Mouse (Mus musculus) macrophage (primary cell): ENCODE measurements around the gene Gm16181. TPM values are rescaled to one million over a fixed set of nuclear protein-coding genes. Genes with fewer than 3 reads are reported as not detected.
A peak's percentile ranks its signal among the peaks of the same experiment; 100 is the strongest.

Source experiments
- H3K27ac ChIP-seq: fragments of 350-480 bp; formaldehyde crosslinking; 2 replicates; pipeline ENCODE4 v1.9.0; 2021
- H3K36me3 ChIP-seq: fragments of 350-480 bp; formaldehyde crosslinking; 2 replicates; pipeline ENCODE4 v1.9.0; 2021; ENCODE audit errors: inconsistent target
- H3K4me3 ChIP-seq: fragments of 350-480 bp; formaldehyde crosslinking; 2 replicates; pipeline ENCODE4 v1.9.0; 2021; ENCODE audit errors: inconsistent target
- H3K79me2 ChIP-seq: fragments of 350-480 bp; formaldehyde crosslinking; 2 replicates; pipeline ENCODE4 v1.9.0; 2021; ENCODE audit errors: inconsistent target
- WGBS: methylation state at CpG from one replicate; pipeline ENCODE4 v1.1.7; 2026; ENCODE audit warnings: inconsistent platforms; ENCODE audit not compliant: missing documents; 5-methylcytosine and 5-hydroxymethylcytosine counted together
- polyA plus RNA-seq: library from polyadenylated mRNA; stranded (reverse); fragments of 250-400 nt; gene quantifications from 3 replicates; pipeline ENCODE4 v1.2.4, GENCODE M21; 2018; ENCODE audit warnings: inconsistent platforms

Gm16181 gene
- polyA plus RNA-seq, 1 experiment from 2014 or later = not detected

GRCm38 (mm10) chr17:35243086-35243485, 22.5 kb downstream of the Gm16181 start:
- Histone ChIP-seq H3K79me2 (peaks cover 60% of the 10 kb centered on the region), H3K4me3 (peak overlapping the region; percentile 87), H3K36me3 (peaks cover 32% of the 10 kb centered on the region), H3K27ac (peak overlapping the region; percentile 93)
- WGBS = 2% methylated on average over 16 of the region's 16 CpGs

DNA sequence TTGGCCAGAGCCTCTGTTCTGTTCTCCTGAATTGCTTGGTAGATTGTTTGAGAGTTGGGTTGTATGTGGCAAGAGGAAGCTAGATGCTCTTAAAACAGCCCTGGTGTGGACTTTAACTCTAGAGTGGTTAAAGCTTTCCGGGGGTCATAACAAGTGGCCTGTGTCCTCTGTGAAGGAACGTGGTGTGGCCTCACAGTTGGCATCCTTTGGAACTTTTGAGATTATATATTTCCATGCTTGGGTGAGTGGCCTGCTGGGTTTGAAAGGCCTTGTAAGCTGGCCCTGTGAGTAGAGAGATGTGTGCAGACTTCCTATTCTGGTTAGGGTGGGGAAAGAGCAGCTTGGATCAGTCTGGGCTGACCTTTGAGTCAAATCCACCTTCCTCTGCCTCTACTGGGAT, 24.4 kb downstream of the Gm16181 start:
- H3K27ac ChIP-seq = peak overlapping the region; percentile 93
- no peak overlapping the region for H3K4me3 ChIP-seq
- peaks cover 78% of the 10 kb centered on the region for H3K79me2 ChIP-seq
- H3K36me3 ChIP-seq = peaks cover 52% of the 10 kb centered on the region
- 53% methylated on average over 2 of the region's 2 CpGs for WGBS

DNA sequence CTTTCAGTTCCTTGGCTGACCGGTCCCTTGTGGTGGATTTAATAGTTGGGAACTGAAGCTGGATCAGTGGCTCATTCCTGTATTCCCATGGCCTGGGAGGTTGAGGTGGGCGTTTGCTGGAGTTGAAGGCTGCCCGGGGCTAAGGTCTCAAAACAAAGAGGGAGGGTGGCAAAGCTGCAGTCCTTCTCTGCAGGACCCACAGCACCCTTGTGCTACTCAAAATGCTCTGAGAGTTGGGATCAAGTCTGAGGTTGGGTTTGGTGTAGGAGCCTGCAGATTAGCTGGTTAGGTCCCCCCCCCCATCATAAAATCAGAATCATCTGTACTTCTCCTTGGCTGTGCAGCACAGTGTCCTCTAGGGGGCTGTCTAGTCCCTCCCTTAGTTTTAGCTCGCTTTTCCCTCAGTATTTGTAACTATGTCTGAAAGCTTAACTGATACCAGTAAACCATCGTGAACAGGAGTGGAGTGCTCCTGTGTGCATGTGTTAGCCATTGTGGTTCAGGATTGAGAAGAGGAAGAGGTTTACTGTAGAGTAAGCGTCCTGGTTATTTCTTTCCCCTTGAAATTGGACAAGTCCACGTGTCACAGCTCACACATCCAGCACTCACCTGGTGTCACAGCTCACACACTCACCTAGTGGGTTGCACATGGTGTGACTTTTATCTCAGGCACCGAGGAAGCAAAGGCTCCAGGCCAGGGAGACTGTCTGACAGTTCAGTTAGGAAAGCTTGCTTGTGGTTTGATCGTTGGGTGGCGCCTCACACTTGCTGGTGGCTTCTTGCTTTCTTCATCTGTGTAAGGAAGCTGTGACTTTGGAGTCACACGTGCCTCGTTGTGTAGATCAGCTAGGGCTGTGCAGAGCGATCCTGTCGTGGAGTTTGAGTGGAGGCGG, 25.3 kb downstream of the Gm16181 start:
- WGBS = 46% methylated on average over 15 of the region's 15 CpGs
- Histone ChIP-seq H3K27ac (peak overlapping the region; percentile 93; the same call in 1 of the 2 replicates), H3K4me3 (no peak overlapping the region), H3K36me3 (peaks cover 61% of the 10 kb centered on the region), H3K79me2 (peaks cover 84% of the 10 kb centered on the region)

GRCm38 (mm10) chr17:35247144-35247543, 26.5 kb downstream of the Gm16181 start:
- WGBS = 86% methylated on average over 7 of the region's 7 CpGs
- Histone ChIP-seq H3K27ac (no peak overlapping the region), H3K36me3 (peaks cover 70% of the 10 kb centered on the region), H3K4me3 (no peak overlapping the region), H3K79me2 (peaks cover 84% of the 10 kb centered on the region)

- H3K36me3 ChIP-seq = peaks cover 84% of the 10 kb centered on the region
- H3K27ac ChIP-seq = no peak overlapping the region
- no peak overlapping the region for H3K4me3 ChIP-seq
- 94% methylated on average over 14 of the region's 14 CpGs for WGBS
- H3K79me2 ChIP-seq = peaks cover 65% of the 10 kb centered on the region
Observed at GRCm38 (mm10) chr17:35248986-35249385, 28.4 kb downstream of the Gm16181 start.

DNA sequence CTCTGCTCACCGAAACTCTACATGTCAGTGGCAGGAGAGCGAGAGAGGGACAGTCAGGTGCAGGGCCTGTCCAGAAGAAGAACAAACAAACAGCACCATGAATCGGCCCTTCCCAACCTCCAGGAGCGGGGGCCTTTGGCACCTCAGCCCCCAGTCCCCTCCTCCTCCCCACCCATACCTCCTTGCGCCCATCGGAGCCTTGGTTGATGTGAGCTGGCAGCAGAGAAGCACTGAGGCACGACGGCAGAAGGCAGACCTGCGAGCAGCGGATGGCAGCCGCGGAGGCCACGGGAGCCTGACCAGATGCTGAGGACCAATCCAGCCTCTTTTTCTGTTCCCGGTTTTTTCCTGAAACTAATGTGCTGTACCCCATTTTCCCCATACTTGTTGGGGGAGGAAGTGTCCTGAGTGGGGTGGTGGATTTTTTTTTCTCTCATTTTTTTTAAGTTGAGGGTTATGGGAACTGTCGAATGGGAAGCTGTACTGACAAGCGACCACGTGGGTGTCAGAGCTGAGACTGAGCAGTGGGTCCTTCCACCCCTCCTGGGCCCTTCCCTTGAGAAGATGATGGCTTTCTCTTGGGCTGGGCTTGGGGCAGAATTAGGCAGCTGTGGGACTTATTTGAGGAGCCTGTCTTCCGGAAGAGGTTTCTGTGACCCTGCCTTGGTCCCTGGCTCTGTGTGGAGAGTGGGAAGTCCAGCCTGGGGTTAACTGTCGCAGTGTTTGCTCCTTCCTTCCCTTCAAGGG, 29.0 kb downstream of the Gm16181 start:
- Histone ChIP-seq H3K27ac (no peak overlapping the region), H3K4me3 (no peak overlapping the region), H3K36me3 (peaks cover 78% of the 10 kb centered on the region), H3K79me2 (peaks cover 59% of the 10 kb centered on the region)
- WGBS = 84% methylated on average over 17 of the region's 19 CpGs

GRCm38 (mm10) chr17:35250348-35251120, 29.9 kb downstream of the Gm16181 start:
- peaks cover 76% of the 10 kb centered on the region for H3K36me3 ChIP-seq
- WGBS = 92% methylated on average over 3 of the region's 3 CpGs
- H3K27ac ChIP-seq = no peak overlapping the region
- H3K4me3 ChIP-seq = no peak overlapping the region
- peaks cover 50% of the 10 kb centered on the region for H3K79me2 ChIP-seq

DNA sequence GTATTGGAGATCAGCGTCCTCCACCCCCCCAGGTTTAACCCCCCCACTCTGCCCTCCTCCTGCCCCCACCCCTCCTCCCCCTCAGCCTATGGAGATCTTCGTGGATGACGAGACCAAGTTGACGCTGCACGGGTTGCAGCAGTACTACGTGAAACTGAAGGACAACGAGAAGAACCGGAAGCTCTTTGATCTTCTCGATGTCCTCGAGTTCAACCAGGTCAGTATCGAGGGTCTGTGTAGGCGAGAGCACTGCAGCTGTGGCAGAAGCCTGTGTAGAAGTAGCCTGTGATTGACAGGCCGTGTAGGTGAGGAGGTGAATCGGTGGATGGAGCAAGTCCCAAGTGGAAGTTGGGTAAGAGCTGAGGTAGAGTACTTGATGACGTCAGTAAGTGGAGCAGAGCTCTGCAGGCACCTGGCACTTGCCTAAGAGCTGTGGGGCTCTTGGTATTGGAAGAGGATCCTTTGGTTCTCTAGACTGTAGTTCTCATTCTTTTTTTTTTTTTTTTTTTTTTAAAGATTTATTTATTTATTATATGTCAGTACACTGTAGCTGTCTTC, 30.6 kb downstream of the Gm16181 start:
- 85% methylated on average over 15 of the region's 15 CpGs for WGBS
- no peak overlapping the region for H3K27ac ChIP-seq
- H3K4me3 ChIP-seq = no peak overlapping the region
- H3K79me2 ChIP-seq = peaks cover 43% of the 10 kb centered on the region
- peaks cover 75% of the 10 kb centered on the region for H3K36me3 ChIP-seq

- 95% methylated on average over 5 of the region's 5 CpGs for WGBS
- Histone ChIP-seq H3K4me3 (no peak overlapping the region), H3K36me3 (peaks cover 68% of the 10 kb centered on the region), H3K27ac (no peak overlapping the region), H3K79me2 (peaks cover 35% of the 10 kb centered on the region)
Observed at GRCm38 (mm10) chr17:35251981-35252380, 31.3 kb downstream of the Gm16181 start.

DNA sequence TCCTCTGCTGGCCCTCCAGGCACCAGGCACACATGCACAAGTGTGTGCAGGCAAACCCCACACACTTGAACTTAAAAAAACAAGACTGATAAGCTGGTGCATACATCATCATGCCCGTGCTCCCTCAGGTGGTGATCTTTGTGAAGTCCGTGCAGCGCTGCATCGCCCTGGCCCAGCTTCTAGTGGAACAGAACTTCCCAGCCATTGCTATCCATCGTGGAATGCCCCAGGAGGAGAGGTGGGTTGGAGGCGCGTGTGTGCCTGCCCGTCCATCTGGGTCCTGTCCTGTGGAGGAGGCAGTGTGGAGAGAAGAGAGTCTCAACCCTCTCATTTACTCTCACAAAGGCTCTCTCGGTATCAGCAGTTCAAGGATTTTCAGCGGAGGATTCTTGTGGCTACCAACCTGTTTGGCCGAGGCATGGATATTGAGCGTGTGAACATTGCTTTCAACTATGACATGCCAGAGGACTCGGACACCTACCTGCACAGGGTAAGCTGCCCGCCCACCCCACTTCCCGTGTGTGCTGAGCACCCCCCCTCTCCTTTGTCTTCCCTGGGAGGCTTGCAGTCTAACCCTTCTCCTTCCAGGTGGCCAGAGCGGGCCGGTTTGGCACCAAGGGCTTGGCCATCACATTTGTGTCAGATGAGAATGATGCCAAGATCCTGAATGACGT, 32.1 kb downstream of the Gm16181 start:
- Histone ChIP-seq H3K27ac (no peak overlapping the region), H3K36me3 (peaks cover 60% of the 10 kb centered on the region), H3K79me2 (peaks cover 27% of the 10 kb centered on the region), H3K4me3 (no peak overlapping the region)
- 88% methylated on average over 18 of the region's 18 CpGs for WGBS

DNA sequence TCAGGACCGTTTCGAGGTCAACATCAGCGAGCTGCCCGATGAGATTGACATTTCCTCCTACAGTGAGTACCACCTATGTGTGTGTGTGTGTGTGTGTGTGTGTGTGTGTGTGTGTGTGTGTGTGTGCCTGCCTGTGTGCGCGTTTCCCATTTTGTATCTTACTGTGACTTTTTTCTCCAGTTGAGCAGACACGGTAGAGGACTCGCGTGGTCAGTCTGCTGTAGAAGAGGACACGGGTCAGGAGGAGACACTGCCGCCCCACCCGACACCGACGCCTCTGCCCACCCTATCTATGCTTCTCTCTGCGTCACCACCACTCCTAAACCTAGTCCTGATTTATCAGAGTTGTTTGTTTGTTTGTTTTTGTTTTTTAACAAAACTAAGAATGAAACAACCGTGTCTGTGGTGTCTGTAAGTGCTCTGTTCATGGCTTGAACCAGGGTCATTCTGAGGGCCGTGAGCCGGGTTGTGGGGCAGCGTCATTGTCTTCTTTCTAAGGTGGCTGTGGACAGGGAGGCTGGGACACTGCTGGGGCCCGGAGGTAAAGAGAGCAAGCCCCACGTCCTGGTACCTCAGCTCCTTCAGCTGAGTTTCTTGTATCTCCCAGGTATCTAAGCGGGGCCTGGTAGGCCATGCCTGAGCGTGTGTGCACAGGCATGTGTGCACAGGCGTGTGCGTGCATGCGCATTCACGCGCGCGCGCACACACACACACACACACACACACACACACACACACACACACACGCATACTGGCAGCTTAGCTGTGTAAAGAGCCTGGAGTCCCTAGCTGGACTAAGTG, 32.9 kb downstream of the Gm16181 start:
- Histone ChIP-seq H3K36me3 (peaks cover 53% of the 10 kb centered on the region), H3K27ac (no peak overlapping the region), H3K79me2 (peaks cover 20% of the 10 kb centered on the region), H3K4me3 (no peak overlapping the region)
- 82% methylated on average over 13 of the region's 32 CpGs for WGBS

DNA sequence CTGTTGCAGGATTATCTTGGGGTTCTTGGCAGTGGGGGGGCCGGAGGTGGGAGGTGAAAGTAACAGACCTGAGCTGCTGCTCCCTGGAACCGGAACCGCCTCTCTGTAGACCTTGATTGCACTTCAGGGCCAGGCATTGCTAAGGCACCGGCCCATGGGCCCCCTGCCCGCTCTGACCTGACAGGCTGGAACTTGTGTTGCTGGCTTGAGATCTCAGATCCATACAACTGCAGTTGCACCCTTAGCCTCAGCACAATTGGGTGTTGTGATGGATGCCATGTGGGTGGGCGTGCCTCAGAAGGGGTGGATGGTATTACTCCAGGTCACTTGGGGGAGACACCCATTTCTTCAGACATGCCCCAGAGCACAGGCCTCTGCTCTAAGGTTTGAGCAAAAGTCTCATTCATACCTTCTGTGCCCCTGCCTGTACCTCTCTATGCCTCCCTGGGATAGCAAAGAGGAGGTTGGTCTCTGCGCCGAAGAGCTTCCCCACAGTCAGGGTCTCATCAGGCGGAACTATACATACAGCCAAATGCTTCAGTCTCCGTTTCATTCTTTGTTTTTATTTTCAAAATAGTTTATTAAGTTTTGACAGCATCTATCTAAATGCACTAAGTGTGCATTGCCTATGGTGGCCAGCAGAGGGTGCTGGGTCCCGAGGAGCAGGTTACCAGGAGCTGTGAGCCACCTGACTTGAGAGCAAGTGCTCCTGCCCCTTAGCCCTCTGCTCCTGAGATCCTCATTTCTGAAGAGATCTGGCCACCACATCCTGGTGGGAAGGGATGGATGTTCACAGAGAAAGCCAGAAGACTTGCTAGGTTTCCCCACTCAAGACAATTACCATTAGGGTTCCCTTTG, 33.8 kb downstream of the Gm16181 start:
- no peak overlapping the region for H3K27ac ChIP-seq
- no peak overlapping the region for H3K4me3 ChIP-seq
- H3K79me2 ChIP-seq = peaks cover 10% of the 10 kb centered on the region; the same call in 1 of the 2 replicates
- 77% methylated on average over 10 of the region's 11 CpGs for WGBS
- H3K36me3 ChIP-seq = peaks cover 43% of the 10 kb centered on the region
